Mouse (Mus musculus) CH12.LX (cell line): Measurements from ENCODE around the gene Camk2b. TPM values are rescaled to one million over a fixed set of nuclear protein-coding genes. Genes with fewer than 3 reads are reported as not detected.
"Not testable (repeated sequence)": the region's sequence is repeated elsewhere in the genome, so short reads cannot be mapped to it uniquely, and the experiment has no call there.

ENCODE experiments used
- DNase-seq: peaks from one replicate; pipeline ENCODE4 v3.0.0-alpha.2; 2013; ENCODE audit errors: extremely low read depth
- H3K27ac ChIP-seq: 2 replicates; pipeline ENCODE4 v1.5.1; 2012; ENCODE audit warnings: low read depth, mild to moderate bottlenecking, control low read depth, moderate library complexity; ENCODE audit not compliant: insufficient read depth
- H3K27me3 ChIP-seq: replicated peaks from 2 replicates; pipeline ENCODE3; 2012; ENCODE audit warnings: inconsistent platforms
- H3K36me3 ChIP-seq, 2 experiments: replicated peaks in 1 of 2; 2 replicates each; pipeline versions ENCODE3 to v1.6.1; 2012; ENCODE audit warnings: inconsistent platforms in 1 of 2, low read length in 1 of 2, mild to moderate bottlenecking in 1 of 2, mixed read lengths in 1 of 2, moderate library complexity in 1 of 2; ENCODE audit not compliant: control insufficient read depth in 1 of 2, insufficient read depth in 1 of 2
- H3K4me1 ChIP-seq, 2 experiments: 2 replicates each; pipeline ENCODE4 v1.6.1; 2012; ENCODE audit warnings: inconsistent platforms in 1 of 2, moderate library complexity in 1 of 2; ENCODE audit not compliant: insufficient read depth in 2 of 2, control insufficient read depth in 1 of 2
- H3K4me2 ChIP-seq: 2 replicates; pipeline ENCODE4 v1.6.1; 2012; ENCODE audit warnings: low read depth, mild to moderate bottlenecking, control low read depth; ENCODE audit not compliant: poor library complexity, insufficient read depth, severe bottlenecking
- H3K4me3 ChIP-seq, 3 experiments: fragments of 150-350 bp in 1 of 3; sonication (generic) in 1 of 3; replicated peaks in 1 of 3; 2 replicates each; pipeline versions ENCODE3 to v1.5.1; 2011 to 2012; ENCODE audit warnings: low read depth in 2 of 3, low read length in 2 of 3, mild to moderate bottlenecking in 2 of 3, moderate library complexity in 2 of 3, control low read depth in 1 of 3, improper control_type of control experiment in 1 of 3, inconsistent platforms in 1 of 3, mixed read lengths in 1 of 3; ENCODE audit not compliant: poor library complexity in 1 of 3
- H3K79me2 ChIP-seq: replicated peaks from 2 replicates; pipeline ENCODE4 v1.6.1; 2012; ENCODE audit warnings: mild to moderate bottlenecking, moderate library complexity; ENCODE audit not compliant: control insufficient read depth, poor library complexity, insufficient read depth, severe bottlenecking; ENCODE audit errors: extremely low read depth
- H3K9ac ChIP-seq: 2 replicates; pipeline ENCODE4 v1.6.1; 2012; ENCODE audit warnings: low read depth, mild to moderate bottlenecking, control low read depth, moderate library complexity; ENCODE audit not compliant: insufficient read depth
- H3K9me3 ChIP-seq: replicated peaks from 2 replicates; pipeline ENCODE3; 2012; ENCODE audit warnings: low read length, inconsistent platforms, mixed read lengths
- BHLHE40 ChIP-seq: IDR thresholded peaks from 2 replicates; pipeline ENCODE4 v1.6.1; 2011; ENCODE audit warnings: mild to moderate bottlenecking, low read depth, low read length, improper control_type of control experiment
- CHD2 ChIP-seq: IDR thresholded peaks from 2 replicates; pipeline ENCODE4 v1.6.1; 2011; ENCODE audit warnings: low read length, improper control_type of control experiment
- CTCF ChIP-seq, 2 experiments: IDR thresholded peaks in 1 of 2; conservative IDR thresholded peaks in 1 of 2; 2 replicates each; pipeline ENCODE4 v1.5.1; 2011 to 2012; ENCODE audit warnings: low read depth in 2 of 2, low read length in 2 of 2, improper control_type of control experiment in 1 of 2, inconsistent platforms in 1 of 2, mild to moderate bottlenecking in 1 of 2, moderate library complexity in 1 of 2
- E2F4 ChIP-seq: IDR thresholded peaks from 2 replicates; pipeline ENCODE4 v1.6.1; 2011; ENCODE audit warnings: low read depth, low read length, improper control_type of control experiment; ENCODE audit not compliant: insufficient replicate concordance
- ELF1 ChIP-seq: IDR thresholded peaks from 2 replicates; pipeline ENCODE4 v1.6.1; 2014; ENCODE audit warnings: low read depth, mild to moderate bottlenecking, inconsistent platforms, low read length, improper control_type of control experiment
- EP300 ChIP-seq: IDR thresholded peaks from 2 replicates; pipeline ENCODE4 v1.6.1; 2011; ENCODE audit warnings: low read length, improper control_type of control experiment
- GABPA ChIP-seq: IDR thresholded peaks from 2 replicates; pipeline ENCODE4 v1.6.1; 2012; ENCODE audit warnings: low read depth, low read length, improper control_type of control experiment, inconsistent platforms; ENCODE audit not compliant: insufficient replicate concordance
- HCFC1 ChIP-seq: IDR thresholded peaks from 2 replicates; pipeline ENCODE4 v1.6.1; 2012; ENCODE audit warnings: low read depth, mild to moderate bottlenecking, inconsistent platforms, low read length, improper control_type of control experiment
- IRF4 ChIP-seq: IDR thresholded peaks from 2 replicates; pipeline ENCODE4 v1.6.1; 2014; ENCODE audit warnings: low read depth, mild to moderate bottlenecking, inconsistent platforms, low read length, improper control_type of control experiment
- JUN ChIP-seq: IDR thresholded peaks from 2 replicates; pipeline ENCODE4 v1.6.1; 2011; ENCODE audit warnings: low read depth, mild to moderate bottlenecking, low read length, improper control_type of control experiment, moderate library complexity; ENCODE audit not compliant: insufficient read depth
- JUND ChIP-seq: conservative IDR thresholded peaks from 2 replicates; pipeline ENCODE4 v1.6.1; 2011; ENCODE audit warnings: low read depth, low read length, improper control_type of control experiment
- KAT2A ChIP-seq: IDR thresholded peaks from 2 replicates; pipeline ENCODE4 v1.6.1; 2012; ENCODE audit warnings: low read length, improper control_type of control experiment, inconsistent platforms; ENCODE audit not compliant: insufficient replicate concordance
- MAFK ChIP-seq: IDR thresholded peaks from 2 replicates; pipeline ENCODE4 v1.6.1; 2011; ENCODE audit warnings: low read length, improper control_type of control experiment; ENCODE audit not compliant: insufficient replicate concordance
- MAX ChIP-seq: IDR thresholded peaks from 2 replicates; pipeline ENCODE4 v1.6.1; 2011; ENCODE audit warnings: low read length, improper control_type of control experiment
- MXI1 ChIP-seq: IDR thresholded peaks from 2 replicates; pipeline ENCODE4 v1.6.1; 2011; ENCODE audit warnings: mild to moderate bottlenecking, low read depth, low read length, improper control_type of control experiment
- MYC ChIP-seq: IDR thresholded peaks from 2 replicates; pipeline ENCODE4 v1.6.1; 2011; ENCODE audit warnings: low read depth, mild to moderate bottlenecking, improper control_type of control experiment, low read length
- NELFE ChIP-seq: IDR thresholded peaks from 2 replicates; pipeline ENCODE4 v1.6.1; 2011; ENCODE audit warnings: low read depth, low read length, improper control_type of control experiment
- POLR2AphosphoS2 ChIP-seq: IDR thresholded peaks from 2 replicates; pipeline ENCODE4 v1.6.1; 2011; ENCODE audit warnings: low read depth, low read length, improper control_type of control experiment
- RAD21 ChIP-seq: IDR thresholded peaks from 2 replicates; pipeline ENCODE4 v1.6.1; 2011; ENCODE audit warnings: low read depth, mild to moderate bottlenecking, low read length, improper control_type of control experiment, moderate library complexity
- RCOR1 ChIP-seq: conservative IDR thresholded peaks from 2 replicates; pipeline ENCODE4 v1.6.1; 2012; ENCODE audit warnings: low read depth, mild to moderate bottlenecking, inconsistent platforms, low read length, improper control_type of control experiment
- SMC3 ChIP-seq: IDR thresholded peaks from 2 replicates; pipeline ENCODE4 v1.6.1; 2011; ENCODE audit warnings: low read depth, low read length, improper control_type of control experiment
- TBP ChIP-seq: conservative IDR thresholded peaks from 2 replicates; pipeline ENCODE4 v1.6.1; 2011; ENCODE audit warnings: low read depth, low read length, improper control_type of control experiment
- USF1 ChIP-seq: IDR thresholded peaks from 2 replicates; pipeline ENCODE4 v1.6.1; 2014; ENCODE audit warnings: low read depth, mild to moderate bottlenecking, inconsistent platforms, low read length, improper control_type of control experiment
- USF2 ChIP-seq: conservative IDR thresholded peaks from 2 replicates; pipeline ENCODE4 v1.6.1; 2011; ENCODE audit warnings: low read depth, low read length, improper control_type of control experiment
- ZKSCAN1 ChIP-seq: IDR thresholded peaks from 2 replicates; pipeline ENCODE4 v1.6.1; 2012; ENCODE audit warnings: low read depth, inconsistent platforms, low read length, improper control_type of control experiment, borderline replicate concordance
- ZMIZ1 ChIP-seq: IDR thresholded peaks from 2 replicates; pipeline ENCODE4 v1.6.1; 2012; ENCODE audit warnings: low read depth, mild to moderate bottlenecking, inconsistent platforms, low read length, improper control_type of control experiment
- dilution Hi-C: fragments of 300-500 bp; cut with MboI; formaldehyde crosslinking; loops from 2 replicates; pipeline ENCODE4 v1.14.3; 2020; ENCODE audit warnings: low sequenced_read_pairs; ENCODE audit not compliant: extremely low pct_unique_long_range_greater_than_20kb, extremely low pct_ligation_motif_present
- in situ Hi-C: fragments of 300-500 bp; cut with MboI; formaldehyde crosslinking; loops from 3 replicates; pipeline ENCODE4 v1.14.3; 2019; ENCODE audit warnings: low sequenced_read_pairs, low pct_ligation_motif_present, low pct_unique_long_range_greater_than_20kb, mixed read lengths
- polyA plus RNA-seq: library from polyadenylated mRNA; unstranded; fragments of >175 nt; gene quantifications from 2 replicates; pipeline ENCODE4 v1.2.1, GENCODE M21; 2012; ENCODE audit warnings: low read depth; ENCODE audit not compliant: insufficient read length
- total RNA-seq, 2 experiments: library from RNA; depleted of rRNA; stranded (reverse); fragments of 300-350 nt in 1 of 2; fragments of >200 nt in 1 of 2; gene quantifications; 2 replicates each; pipeline ENCODE4 v1.2.3; 2012 to 2014

Camk2b gene
- total and polyA plus RNA-seq, 3 experiments: 0.08 to 0.26 (median 0.11) TPM

DNA sequence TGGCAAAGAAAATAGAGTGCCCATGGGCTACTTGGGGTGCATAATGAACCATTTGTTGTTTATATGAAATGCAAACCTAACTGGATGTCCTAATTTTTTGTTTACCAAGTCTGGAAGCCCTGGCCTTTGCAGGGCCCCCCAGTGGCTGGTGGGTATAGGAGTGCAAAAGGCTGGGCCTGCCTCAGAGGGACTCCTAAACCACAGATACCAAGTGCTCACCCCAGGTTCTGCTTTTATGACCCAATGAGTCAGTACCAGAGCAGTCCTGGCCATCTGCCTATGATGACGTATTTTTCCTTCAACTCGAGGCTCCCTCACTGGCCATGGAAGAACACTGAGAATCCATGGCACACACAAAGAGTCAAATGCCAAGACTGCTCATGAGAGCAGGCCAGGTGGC, 121.1 kb downstream of the Camk2b start (continued):
- TF ChIP-seq RCOR1 (no peak), MAX (peak; percentile 11; the same call in 1 of the 2 replicates), JUND (0 out of 2 replicates have a peak, but pooled peaks have one; percentile 36), TBP (no peak), ELF1 (no peak), CTCF (conservative IDR thresholded peaks at IDR 0.05 in 1 of 2, IDR thresholded peaks at IDR 0.05 in 1 of 2; ENCODE audit: low read depth in 2 of 2, low read length in 2 of 2) (peak in 1 of 2 experiments; percentile 44; a peak in 2 of 4 replicates), IRF4 (peak; percentile 34; the same call in 1 of the 2 replicates), ZKSCAN1 (no peak), POLR2AphosphoS2 (no peak), NELFE (no peak), MAFK (no peak), GABPA (no peak), HCFC1 (no peak), E2F4 (no peak)
- TF ChIP-seq, all 38 proteins: peak for 7

DNA sequence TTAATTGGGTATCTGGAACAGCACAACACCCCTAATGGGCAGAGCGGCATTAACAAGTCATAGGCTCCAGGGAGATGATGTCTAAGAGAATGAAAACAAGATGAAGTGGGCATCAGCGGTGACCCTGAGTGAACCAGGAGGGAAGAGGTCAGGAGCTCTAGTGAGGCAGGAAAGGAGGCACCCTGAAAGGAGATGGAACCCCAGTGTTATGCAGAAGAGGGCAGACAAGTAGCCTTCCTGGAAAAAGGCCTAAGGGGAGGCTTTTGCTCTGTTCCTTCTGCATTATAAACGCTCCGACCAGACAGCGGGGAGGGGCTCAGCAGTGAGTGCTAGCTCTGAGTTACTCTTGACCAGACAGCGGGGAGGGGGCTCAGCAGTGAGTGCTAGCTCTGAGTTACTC, 123.2 kb downstream of the Camk2b start:
- in situ Hi-C loops: no loop called here
- Histone ChIP-seq H3K9ac (no peak overlapping the region), H3K9me3 (peaks cover 4% of the 10 kb centered on the region), H3K79me2 (no peaks in the 10 kb centered on the region), H3K36me3 (no peaks in the 10 kb centered on the region), H3K4me3 (no peak overlapping the region), H3K27me3 (peaks cover 5% of the 10 kb centered on the region), H3K27ac (no peak overlapping the region), H3K4me2 (no peak overlapping the region), H3K4me1 (peaks cover 0 to 10% of the 10 kb centered on the region in 2 experiments; a peak in 3 of 4 replicates)
- dilution Hi-C loops: no loop called here
- DNase-seq: no peak
- TF ChIP-seq EP300: no peak
- no peak for TF ChIP-seq KAT2A
- TF ChIP-seq RCOR1: no peak
- no peak for TF ChIP-seq RAD21
- TF ChIP-seq MAX: no peak
- TF ChIP-seq CHD2: no peak
- no peak for TF ChIP-seq MXI1
- no peak for TF ChIP-seq MAFK
- TF ChIP-seq BHLHE40: no peak
- no peak for TF ChIP-seq ZMIZ1
- TF ChIP-seq USF1: no peak
- TF ChIP-seq GABPA: no peak
- TF ChIP-seq SMC3: no peak
- TF ChIP-seq IRF4: no peak
- TF ChIP-seq ZKSCAN1: no peak
- TF ChIP-seq MYC: no peak
- no peak for TF ChIP-seq HCFC1
- no peak for TF ChIP-seq USF2
- no peak for TF ChIP-seq ELF1
- TF ChIP-seq JUN: no peak

DNA sequence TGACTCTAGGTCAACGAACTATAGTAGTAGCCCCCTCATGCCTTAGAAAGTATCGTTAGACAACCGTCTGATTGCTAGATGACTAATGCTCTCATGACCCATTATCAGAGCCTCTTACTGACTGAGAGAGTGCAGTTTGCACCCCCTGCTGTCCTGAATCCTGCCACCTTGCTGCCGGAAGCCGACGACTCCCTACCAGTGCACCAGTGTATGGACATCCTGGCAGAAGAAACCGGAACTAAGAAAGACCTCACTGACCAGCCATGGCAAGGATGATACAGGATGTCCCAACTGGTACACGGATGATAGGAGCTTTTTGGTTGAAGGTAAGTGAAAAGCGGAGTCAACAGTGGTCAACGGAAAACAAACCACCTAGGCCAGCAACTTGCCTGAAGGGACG, 131.6 kb downstream of the Camk2b start:
- H3K79me2 ChIP-seq, H3K27me3 ChIP-seq, in situ Hi-C loops, H3K36me3 ChIP-seq, H3K9ac ChIP-seq, H3K4me1 ChIP-seq, DNase-seq, H3K4me3 ChIP-seq, H3K4me2 ChIP-seq, H3K9me3 ChIP-seq, H3K27ac ChIP-seq, dilution Hi-C loops: not testable (repeated sequence)
